10 mouse cellular contexts compared by ENCODE assay signal in genomic region chr4:126163685-126164084, GRCm38 (mm10). TPM values are rescaled to one million over a fixed set of nuclear protein-coding genes. Genes with fewer than 3 reads are reported as not detected.
DNase-seq lines count a peak whose midpoint lies in the region; ATAC-seq and TF ChIP-seq lines count a peak whose summit lies in the region.
"Had no signal": no experiment of that assay in that cellular context is flagged by ENCODE, and none has a peak within 500 bp of the region (broad histone marks: within the 10 kb centered on the region; RNA-seq: fewer than 3 reads in every experiment).

No protein-coding gene starts in this region.

- DNase-seq in adrenal gland, postnatal 14 days: peak; percentile 54
- DNase-seq in adrenal gland, postnatal 10 days: no peak
- DNase-seq in lung, postnatal 0 days (ENCODE audit: low spot score): no peak
- no peak for DNase-seq in lung, postnatal 10 days
- no peak for DNase-seq in cerebellum, postnatal 36 days
- DNase-seq in urinary bladder, postnatal 10 days (ENCODE audit: low spot score): no peak

- no peak for ATAC-seq in lung, postnatal 0 days
- ATAC-seq in kidney, embryonic 16.5 days (ENCODE audit: low FRiP score, low TSS enrichment): no peak
- ATAC-seq in neural tube, embryonic 15.5 days (ENCODE audit: low FRiP score): no peak

- no peaks in the 10 kb centered on the region for H3K27me3 ChIP-seq in lung, postnatal 0 days (replicated peaks; ENCODE audit: insufficient read depth, low read length)
- H3K27me3 ChIP-seq in kidney, embryonic 16.5 days (ENCODE audit: insufficient read depth, low read length): no peaks in the 10 kb centered on the region
- H3K27me3 ChIP-seq in neural tube, embryonic 15.5 days (replicated peaks): no peaks in the 10 kb centered on the region
- H3K27me3 ChIP-seq: hindbrain, embryonic 15.5 days had no signal

- H3K4me2 ChIP-seq in lung, postnatal 0 days (replicated peaks; ENCODE audit: low read depth, low read length): peak overlapping the region; percentile 97; the same call in 1 of the 2 replicates
- peak overlapping the region; percentile 93 for H3K4me2 ChIP-seq in kidney, embryonic 16.5 days (replicated peaks; ENCODE audit: low read depth, low read length)
- H3K4me2 ChIP-seq in neural tube, embryonic 15.5 days: peak overlapping the region; percentile 100; the same call in 1 of the 2 replicates

- H3K4me1 ChIP-seq in lung, postnatal 0 days (ENCODE audit: insufficient read depth, low read depth, low read length): peaks cover 16% of the 10 kb centered on the region; the same call in 1 of the 2 replicates
- peaks cover 23% of the 10 kb centered on the region for H3K4me1 ChIP-seq in kidney, embryonic 16.5 days (ENCODE audit: insufficient read depth, low read length)
- H3K4me1 ChIP-seq in neural tube, embryonic 15.5 days: peaks cover 16% of the 10 kb centered on the region

- no peak for TF ChIP-seq CTCF in lung, postnatal 0 days (IDR thresholded peaks at IDR 0.05)

- H3K4me3 ChIP-seq in lung, postnatal 0 days (ENCODE audit: low read depth, low read length): no peak overlapping the region
- H3K4me3 ChIP-seq in kidney, embryonic 16.5 days (ENCODE audit: low read length): no peak overlapping the region; the same call in 1 of the 2 replicates
- 0 out of 2 replicates have a peak overlapping the region, but pooled peaks have one; percentile 59 for H3K4me3 ChIP-seq in neural tube, embryonic 15.5 days (replicated peaks)

- H3K36me3 ChIP-seq in lung, postnatal 0 days (ENCODE audit: insufficient read depth, low read length): peaks cover 17% of the 10 kb centered on the region; the same call in 1 of the 2 replicates
- H3K36me3 ChIP-seq in kidney, embryonic 16.5 days (ENCODE audit: insufficient read depth, low read length): peaks cover 29% of the 10 kb centered on the region
- H3K36me3 ChIP-seq in neural tube, embryonic 15.5 days: peaks cover 29% of the 10 kb centered on the region

- H3K27ac ChIP-seq in lung, postnatal 0 days (ENCODE audit: low read length): peak overlapping the region; percentile 96
- H3K27ac ChIP-seq in kidney, embryonic 16.5 days (ENCODE audit: low read length): peak overlapping the region; percentile 85
- H3K27ac ChIP-seq in neural tube, embryonic 15.5 days (replicated peaks): no peak overlapping the region
- H3K27ac ChIP-seq: macrophage had no signal

- H3K9ac ChIP-seq in lung, postnatal 0 days (replicated peaks; ENCODE audit: low read depth): no peak overlapping the region
- H3K9ac ChIP-seq in kidney, embryonic 16.5 days (replicated peaks; ENCODE audit: low read length): no peak overlapping the region; the same call in 1 of the 2 replicates
- H3K9ac ChIP-seq in neural tube, embryonic 15.5 days (replicated peaks): no peak overlapping the region

- TF ChIP-seq EP300 in lung, postnatal 0 days (IDR thresholded peaks at IDR 0.05): no peak

- H3K9me3 ChIP-seq in lung, postnatal 0 days (ENCODE audit: low read length): no peaks in the 10 kb centered on the region
- H3K9me3 ChIP-seq in kidney, embryonic 16.5 days (ENCODE audit: low read length): no peaks in the 10 kb centered on the region
- no peaks in the 10 kb centered on the region for H3K9me3 ChIP-seq in neural tube, embryonic 15.5 days (replicated peaks)
- H3K9me3 ChIP-seq: hindbrain, embryonic 15.5 days had no signal

- 48% methylated on average over 4 of the region's 4 CpGs for WGBS in lung, postnatal 0 days
- 52% methylated on average over 4 of the region's 4 CpGs for WGBS in kidney, embryonic 16.5 days
- WGBS in neural tube, embryonic 15.5 days: 67% methylated on average over 4 of the region's 4 CpGs

RNA-seq across cellular contexts. Expression of gene Sh3d21, which starts 0.4 kb away (rescaled TPM):
- 3.7 and 4.8 TPM in 2 replicates for total RNA-seq in adrenal gland, postnatal 14 days (2021)
- 1 to 10 TPM; 3.3 to 3.9 TPM for total RNA-seq in adrenal gland, postnatal 10 days (2021)
- polyA plus RNA-seq in lung, postnatal 0 days (2015; fragmentation: Nextera tagmentation; extraction: Ambion mirVana): 23.3 and 30.7 TPM in 2 replicates
- 9.1 and 10.5 TPM in 2 replicates for polyA plus RNA-seq in kidney, embryonic 16.5 days (2015; fragmentation: Nextera tagmentation; extraction: Ambion mirVana)
- 1.4 and 2.6 TPM in 2 replicates for polyA plus RNA-seq in neural tube, embryonic 15.5 days (2015; fragmentation: Nextera tagmentation; extraction: Ambion mirVana)

RNA-seq across cellular contexts. Expression of gene Eva1b, which starts 16.1 kb away (rescaled TPM):
- total RNA-seq in adrenal gland, postnatal 14 days (2021): 27.6 and 32.3 TPM in 2 replicates
- 10 to 100 TPM; 36.3 to 41.2 TPM for total RNA-seq in adrenal gland, postnatal 10 days (2021)
- 151 TPM in 2 replicates for polyA plus RNA-seq in lung, postnatal 0 days (2015; fragmentation: Nextera tagmentation; extraction: Ambion mirVana)
- 99.9 and 103 TPM in 2 replicates for polyA plus RNA-seq in kidney, embryonic 16.5 days (2015; fragmentation: Nextera tagmentation; extraction: Ambion mirVana)
- polyA plus RNA-seq in neural tube, embryonic 15.5 days (2015; fragmentation: Nextera tagmentation; extraction: Ambion mirVana): 13.3 and 19.1 TPM in 2 replicates

RNA-seq across cellular contexts. Expression of gene Thrap3, which starts 38.9 kb away (rescaled TPM):
- 190 and 212 TPM in 2 replicates for total RNA-seq in adrenal gland, postnatal 14 days (2021)
- 100 to 1,000 TPM; 177 to 229 TPM for total RNA-seq in adrenal gland, postnatal 10 days (2021)
- polyA plus RNA-seq in lung, postnatal 0 days (2015; fragmentation: Nextera tagmentation; extraction: Ambion mirVana): 98.6 and 112 TPM in 2 replicates
- polyA plus RNA-seq in kidney, embryonic 16.5 days (2015; fragmentation: Nextera tagmentation; extraction: Ambion mirVana): 210 and 218 TPM in 2 replicates
- polyA plus RNA-seq in neural tube, embryonic 15.5 days (2015; fragmentation: Nextera tagmentation; extraction: Ambion mirVana): 127 and 133 TPM in 2 replicates

RNA-seq across cellular contexts. Expression of gene Stk40, which starts 59.9 kb away (rescaled TPM):
- total RNA-seq in adrenal gland, postnatal 14 days (2021): 39.2 and 48.2 TPM in 2 replicates
- 10 to 100 TPM; 48.4 to 53.0 TPM for total RNA-seq in adrenal gland, postnatal 10 days (2021)
- 26.7 and 30.6 TPM in 2 replicates for polyA plus RNA-seq in lung, postnatal 0 days (2015; fragmentation: Nextera tagmentation; extraction: Ambion mirVana)
- 43.9 and 44.5 TPM in 2 replicates for polyA plus RNA-seq in kidney, embryonic 16.5 days (2015; fragmentation: Nextera tagmentation; extraction: Ambion mirVana)
- 28.1 and 29.9 TPM in 2 replicates for polyA plus RNA-seq in neural tube, embryonic 15.5 days (2015; fragmentation: Nextera tagmentation; extraction: Ambion mirVana)
